Mouse (Mus musculus): ENCODE results near the gene Slco2a1. TPM values are rescaled to one million over a fixed set of nuclear protein-coding genes. Genes with fewer than 3 reads are reported as not detected.

The Slco2a1 gene
- total and polyA plus RNA-seq, 2 experiments from 2014 or later, result 4.2 to 6.6 TPM

DNA sequence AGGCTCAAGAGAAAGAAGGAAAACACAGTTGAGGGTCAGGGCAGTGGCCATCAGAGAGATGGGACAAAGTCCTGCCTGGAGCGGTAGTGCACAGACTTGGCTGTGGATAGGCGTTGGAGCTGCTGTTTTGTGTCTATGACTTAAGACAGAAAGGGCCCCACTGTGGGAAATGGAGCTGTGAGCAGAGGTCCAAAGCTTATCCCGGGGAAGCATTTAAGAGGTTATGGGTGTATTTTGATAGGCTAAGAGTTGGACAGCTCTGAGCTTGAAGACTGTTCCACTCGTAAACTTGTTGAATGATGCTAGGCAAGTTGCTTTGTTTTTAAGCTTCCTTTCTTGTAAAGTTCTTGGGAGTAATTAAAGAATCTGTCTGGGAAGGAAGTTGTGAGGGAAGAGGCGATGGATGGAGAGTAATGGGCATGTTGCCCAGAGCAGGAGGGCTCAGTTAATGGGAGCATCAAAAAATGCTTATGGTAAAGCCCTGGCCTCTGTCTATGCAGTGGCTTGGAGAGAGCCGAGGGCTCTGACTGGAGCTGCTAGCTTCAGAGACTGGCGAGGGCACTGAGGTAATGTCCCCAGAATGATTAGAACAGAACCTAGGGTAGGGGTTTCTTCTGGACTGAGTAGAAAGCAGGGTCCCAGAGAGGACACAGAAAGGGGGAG is 83.2 kb downstream of the Slco2a1 start:
- H3K4me2 ChIP-seq (ENCODE audit: low read depth), result no peak overlapping the region
- ATAC-seq (no peak), DNase-seq (no peak)
- H3K27me3 ChIP-seq (ENCODE audit: insufficient read depth, low read length), result no peaks in the 10 kb centered on the region
- no peaks in the 10 kb centered on the region for H3K4me1 ChIP-seq (ENCODE audit: insufficient read depth)
- H3K4me3 ChIP-seq (ENCODE audit: low read depth, low read length), result no peak overlapping the region
- TF ChIP-seq CTCF (IDR thresholded peaks at IDR 0.05; ENCODE audit: low read depth), result no peak
- no peak overlapping the region for H3K9ac ChIP-seq
- no peaks in the 10 kb centered on the region for H3K36me3 ChIP-seq (ENCODE audit: insufficient read depth)
- no peak overlapping the region for H3K27ac ChIP-seq (ENCODE audit: low read depth, low read length)
- WGBS, result 71% methylated on average over 7 of the region's 7 CpGs
- no peaks in the 10 kb centered on the region for H3K9me3 ChIP-seq (ENCODE audit: low read length)

DNA sequence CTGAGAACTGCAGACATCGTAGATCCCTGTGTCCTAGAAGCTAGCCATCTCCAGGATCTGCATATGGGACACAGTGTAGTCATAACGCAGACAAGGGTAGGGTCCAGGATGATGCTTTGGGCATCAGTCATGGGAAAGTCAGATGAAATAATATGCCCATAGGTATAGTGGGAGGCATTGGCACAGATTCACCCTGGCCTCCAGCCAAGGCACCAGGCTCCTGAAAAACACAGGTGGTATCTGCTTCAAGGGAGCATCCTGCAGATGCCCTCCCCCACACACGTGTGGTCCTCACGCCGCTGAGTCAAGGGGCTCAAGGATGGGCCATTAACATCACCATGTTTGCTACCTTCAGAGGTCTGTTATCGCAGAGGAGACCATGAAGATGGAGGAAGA is 83.7 kb downstream of the Slco2a1 start:
- no peak for DNase-seq
- 89% methylated on average over 6 of the region's 6 CpGs for WGBS
- Histone ChIP-seq H3K9ac (no peak overlapping the region), H3K27ac (ENCODE audit: low read depth, low read length) (no peak overlapping the region), H3K27me3 (ENCODE audit: insufficient read depth, low read length) (no peaks in the 10 kb centered on the region), H3K4me3 (ENCODE audit: low read depth, low read length) (no peak overlapping the region), H3K4me1 (ENCODE audit: insufficient read depth) (no peaks in the 10 kb centered on the region), H3K36me3 (ENCODE audit: insufficient read depth) (no peaks in the 10 kb centered on the region), H3K9me3 (ENCODE audit: low read length) (no peaks in the 10 kb centered on the region), H3K4me2 (ENCODE audit: low read depth) (no peak overlapping the region)
- no peak for ATAC-seq
- no peak for TF ChIP-seq CTCF (IDR thresholded peaks at IDR 0.05; ENCODE audit: low read depth)

DNA sequence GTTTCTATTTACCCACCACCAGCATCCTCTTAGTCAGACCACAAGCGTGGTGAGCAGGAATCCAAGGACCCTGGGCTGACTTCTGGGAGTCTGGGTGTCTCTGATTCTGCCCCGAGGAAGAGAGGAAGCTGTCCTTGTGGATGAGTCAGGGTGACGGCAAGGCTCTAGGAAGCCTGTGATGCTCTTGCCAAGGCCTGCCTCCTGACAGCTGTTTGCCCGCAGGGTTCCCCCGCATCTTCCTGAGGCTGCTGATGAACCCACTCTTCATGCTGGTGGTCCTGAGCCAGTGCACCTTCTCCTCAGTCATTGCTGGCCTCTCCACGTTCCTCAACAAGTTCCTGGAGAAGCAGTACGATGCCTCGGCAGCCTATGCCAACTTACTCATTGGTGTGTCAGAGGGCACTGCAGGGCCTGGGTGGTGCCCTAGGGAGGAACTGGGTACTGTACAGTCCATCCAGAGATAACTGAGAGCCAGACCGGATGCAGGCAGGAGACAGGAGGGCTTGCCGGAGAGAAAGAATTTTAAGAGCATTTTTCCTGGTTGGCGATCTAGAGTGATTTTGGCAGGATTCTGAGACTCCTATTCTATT is 84.5 kb downstream of the Slco2a1 start:
- no peaks in the 10 kb centered on the region for H3K36me3 ChIP-seq (ENCODE audit: insufficient read depth)
- 84% methylated on average over 11 of the region's 11 CpGs for whole genome bisulfite sequencing
- H3K9ac ChIP-seq, result no peak overlapping the region
- no peaks in the 10 kb centered on the region for H3K27me3 ChIP-seq (ENCODE audit: insufficient read depth, low read length)
- no peak for TF ChIP-seq CTCF (IDR thresholded peaks at IDR 0.05; ENCODE audit: low read depth)
- no peak for DNase-seq
- H3K4me1 ChIP-seq (ENCODE audit: insufficient read depth), result no peaks in the 10 kb centered on the region
- H3K9me3 ChIP-seq (ENCODE audit: low read length), result no peaks in the 10 kb centered on the region
- H3K4me3 ChIP-seq (ENCODE audit: low read depth, low read length), result no peak overlapping the region
- H3K4me2 ChIP-seq (ENCODE audit: low read depth), result no peak overlapping the region
- ATAC-seq, result no peak
- no peak overlapping the region for H3K27ac ChIP-seq (ENCODE audit: low read depth, low read length)

DNA sequence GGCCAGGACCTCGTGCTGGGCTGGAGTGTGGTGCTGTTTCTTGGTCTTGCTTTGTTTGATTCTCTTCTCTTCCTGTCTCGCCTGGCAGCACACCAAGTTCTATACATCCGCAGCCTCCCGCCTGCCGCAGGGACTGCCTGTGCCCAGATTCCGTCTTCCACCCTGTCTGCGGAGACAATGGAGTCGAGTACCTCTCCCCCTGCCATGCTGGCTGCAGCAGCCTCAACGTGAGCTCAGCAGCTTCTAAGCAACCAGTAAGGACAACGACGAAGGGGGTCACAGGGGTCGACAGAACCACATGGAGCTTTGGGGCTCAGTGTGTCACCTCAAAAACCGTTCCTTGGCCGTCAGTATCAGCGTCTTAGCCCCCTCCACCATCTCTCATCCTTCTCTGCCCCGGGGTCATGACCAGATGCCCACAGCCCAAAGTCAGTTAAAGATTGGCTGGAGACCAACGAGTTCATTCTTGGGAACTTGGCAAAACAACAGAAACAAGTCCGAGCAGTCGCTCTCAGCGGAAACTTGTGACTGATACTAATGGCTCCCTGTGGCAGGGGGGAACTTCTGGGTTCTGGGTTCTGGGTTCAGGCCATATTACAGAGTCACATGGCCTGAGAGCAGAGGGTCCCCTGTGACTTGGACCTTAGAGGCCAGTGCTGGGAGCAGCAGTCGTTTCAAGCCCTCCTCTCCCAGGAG is 88.5 kb downstream of the Slco2a1 start:
- no peaks in the 10 kb centered on the region for H3K9me3 ChIP-seq (ENCODE audit: low read length)
- H3K9ac ChIP-seq, result no peak overlapping the region
- no peak overlapping the region for H3K4me3 ChIP-seq (ENCODE audit: low read depth, low read length)
- DNase-seq (no peak), ATAC-seq (peak; percentile 23; the same call in 1 of the 2 replicates)
- no peaks in the 10 kb centered on the region for H3K36me3 ChIP-seq (ENCODE audit: insufficient read depth)
- no peaks in the 10 kb centered on the region for H3K27me3 ChIP-seq (ENCODE audit: insufficient read depth, low read length)
- WGBS, result 64% methylated on average over 21 of the region's 21 CpGs
- no peak overlapping the region for H3K4me2 ChIP-seq (ENCODE audit: low read depth)
- TF ChIP-seq CTCF (IDR thresholded peaks at IDR 0.05; ENCODE audit: low read depth), result no peak
- no peak overlapping the region for H3K27ac ChIP-seq (ENCODE audit: low read depth, low read length)
- H3K4me1 ChIP-seq (ENCODE audit: insufficient read depth), result no peaks in the 10 kb centered on the region

DNA sequence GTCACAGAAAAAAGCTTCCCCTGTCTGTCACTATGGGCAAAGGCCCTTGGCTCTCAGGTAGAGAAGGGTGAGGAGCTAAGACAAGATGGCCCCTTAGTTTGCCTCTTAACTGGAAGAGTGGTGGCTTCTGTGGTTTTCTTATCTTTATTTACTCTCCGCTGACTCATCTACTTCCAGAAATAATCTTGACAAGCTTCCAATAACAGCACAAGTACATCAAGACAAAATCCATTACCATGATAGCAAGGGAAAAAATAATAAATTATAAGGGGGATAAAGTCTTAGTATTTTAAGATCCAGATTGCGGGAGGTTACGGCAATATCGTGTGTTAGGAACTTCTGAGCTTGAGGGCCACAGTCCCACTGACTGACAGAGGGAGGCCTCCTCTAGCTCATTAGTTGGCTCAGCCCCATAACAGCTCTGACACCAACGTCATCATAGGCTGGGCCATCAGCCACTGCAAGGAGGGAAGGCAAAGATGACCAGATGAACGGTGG is 89.7 kb downstream of the Slco2a1 start:
- 89% methylated on average over 6 of the region's 6 CpGs for WGBS
- H3K27ac ChIP-seq (ENCODE audit: low read depth, low read length), result no peak overlapping the region
- no peak overlapping the region for H3K9ac ChIP-seq
- H3K4me3 ChIP-seq (ENCODE audit: low read depth, low read length), result no peak overlapping the region
- DNase-seq (no peak), ATAC-seq (no peak)
- H3K9me3 ChIP-seq (ENCODE audit: low read length), result no peaks in the 10 kb centered on the region
- no peaks in the 10 kb centered on the region for H3K27me3 ChIP-seq (ENCODE audit: insufficient read depth, low read length)
- TF ChIP-seq CTCF (IDR thresholded peaks at IDR 0.05; ENCODE audit: low read depth), result no peak
- H3K4me2 ChIP-seq (ENCODE audit: low read depth), result no peak overlapping the region
- H3K4me1 ChIP-seq (ENCODE audit: insufficient read depth), result no peaks in the 10 kb centered on the region
- H3K36me3 ChIP-seq (ENCODE audit: insufficient read depth), result no peaks in the 10 kb centered on the region

DNA sequence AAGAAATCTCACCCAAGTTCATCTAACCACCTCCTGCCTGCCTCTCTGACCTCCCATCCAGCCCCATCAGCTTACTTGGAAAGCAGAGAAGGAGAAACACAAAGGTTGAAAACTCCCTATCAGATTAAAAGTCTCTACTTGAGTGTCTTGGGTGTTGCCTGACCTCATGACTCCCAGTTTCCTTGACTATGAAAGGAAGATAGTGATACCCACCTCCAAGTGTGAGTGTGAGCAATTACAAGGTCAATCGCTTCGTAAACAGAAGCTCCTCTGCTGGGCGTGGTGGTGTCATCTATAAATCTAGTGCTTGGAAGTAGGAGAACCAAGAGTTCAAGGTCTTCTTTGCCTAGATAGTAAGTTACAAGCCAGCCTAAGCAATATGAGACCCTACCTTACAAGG is 91.7 kb downstream of the Slco2a1 start:
- 98% methylated on average over 3 of the region's 3 CpGs for WGBS
- no peak for TF ChIP-seq CTCF (IDR thresholded peaks at IDR 0.05; ENCODE audit: low read depth)
- DNase-seq (no peak), ATAC-seq (no peak)
- no peaks in the 10 kb centered on the region for H3K36me3 ChIP-seq (ENCODE audit: insufficient read depth)
- H3K27me3 ChIP-seq (ENCODE audit: insufficient read depth, low read length), result no peaks in the 10 kb centered on the region
- H3K4me3 ChIP-seq (ENCODE audit: low read depth, low read length), result no peak overlapping the region
- no peak overlapping the region for H3K4me2 ChIP-seq (ENCODE audit: low read depth)
- H3K9ac ChIP-seq, result no peak overlapping the region
- H3K4me1 ChIP-seq (ENCODE audit: insufficient read depth), result no peaks in the 10 kb centered on the region
- no peaks in the 10 kb centered on the region for H3K9me3 ChIP-seq (ENCODE audit: low read length)
- no peak overlapping the region for H3K27ac ChIP-seq (ENCODE audit: low read depth, low read length)
